Mouse (Mus musculus): ENCODE data around the gene Fmo5.

- peak; percentile 70 for TF ChIP-seq CTCF (conservative IDR thresholded peaks at IDR 0.05; ENCODE audit: low read length)
- no peak for TF ChIP-seq POU5F1 (IDR thresholded peaks at IDR 0.05; ENCODE audit: borderline replicate concordance, low read length)
Measured at GRCm38 (mm10) chr3:97680631-97681320, 52.2 kb downstream of the Fmo5 start.

Data from E14TG2a.4 (cell line).